Mouse (Mus musculus): Measurements from ENCODE around the gene Arl4d. TPM values are rescaled to one million over a fixed set of nuclear protein-coding genes. Genes with fewer than 3 reads are reported as not detected.

The Arl4d gene
- polyA plus RNA-seq, 1 experiment from 2014 or later = 14.2 TPM

GRCm38 (mm10) chr11:101678770-101679169, 13.4 kb downstream of the Arl4d start:
- Histone ChIP-seq H3K4me1 (replicated peaks; ENCODE audit: control insufficient read depth, insufficient read depth, low read length) (no peaks in the 10 kb centered on the region; the same call in 1 of the 2 replicates), H3K27ac (ENCODE audit: low read depth, low read length) (no peak overlapping the region), H3K9me3 (ENCODE audit: control insufficient read depth, low read length) (no peaks in the 10 kb centered on the region), H3K9ac (ENCODE audit: low read depth, low read length) (no peak overlapping the region), H3K4me3 (ENCODE audit: low read depth, low read length) (no peak overlapping the region), H3K36me3 (ENCODE audit: control insufficient read depth, insufficient read depth, low read length) (no peaks in the 10 kb centered on the region), H3K27me3 (ENCODE audit: control insufficient read depth, insufficient read depth, low read length) (no peaks in the 10 kb centered on the region), H3K4me2 (replicated peaks; ENCODE audit: low read depth, low read length) (no peak overlapping the region)
- 74% methylated on average over 5 of the region's 5 CpGs for WGBS
- DNase-seq (ENCODE audit: low spot score) (no peak), ATAC-seq (ENCODE audit: low FRiP score) (no peak)

GRCm38 (mm10) chr11:101679907-101680306, 14.6 kb downstream of the Arl4d start:
- DNase-seq (ENCODE audit: low spot score) (no peak), ATAC-seq (ENCODE audit: low FRiP score) (no peak)
- WGBS = 56% methylated on average over 7 of the region's 7 CpGs
- H3K4me1 ChIP-seq (replicated peaks; ENCODE audit: control insufficient read depth, insufficient read depth, low read length) = no peaks in the 10 kb centered on the region; the same call in 1 of the 2 replicates
- no peak overlapping the region for H3K27ac ChIP-seq (ENCODE audit: low read depth, low read length)
- no peak overlapping the region for H3K9ac ChIP-seq (ENCODE audit: low read depth, low read length)
- H3K4me2 ChIP-seq (replicated peaks; ENCODE audit: low read depth, low read length) = no peak overlapping the region
- H3K27me3 ChIP-seq (ENCODE audit: control insufficient read depth, insufficient read depth, low read length) = no peaks in the 10 kb centered on the region
- H3K4me3 ChIP-seq (ENCODE audit: low read depth, low read length) = no peak overlapping the region
- H3K36me3 ChIP-seq (ENCODE audit: control insufficient read depth, insufficient read depth, low read length) = no peaks in the 10 kb centered on the region
- no peaks in the 10 kb centered on the region for H3K9me3 ChIP-seq (ENCODE audit: control insufficient read depth, low read length)

- DNase-seq (ENCODE audit: low spot score) = no peak
- no peak for ATAC-seq (ENCODE audit: low FRiP score)
- Histone ChIP-seq H3K36me3 (ENCODE audit: control insufficient read depth, insufficient read depth, low read length) (no peaks in the 10 kb centered on the region), H3K4me3 (ENCODE audit: low read depth, low read length) (no peak overlapping the region), H3K9ac (ENCODE audit: low read depth, low read length) (no peak overlapping the region), H3K4me2 (replicated peaks; ENCODE audit: low read depth, low read length) (no peak overlapping the region), H3K4me1 (replicated peaks; ENCODE audit: control insufficient read depth, insufficient read depth, low read length) (no peaks in the 10 kb centered on the region; the same call in 1 of the 2 replicates), H3K27me3 (ENCODE audit: control insufficient read depth, insufficient read depth, low read length) (no peaks in the 10 kb centered on the region), H3K9me3 (ENCODE audit: control insufficient read depth, low read length) (no peaks in the 10 kb centered on the region), H3K27ac (ENCODE audit: low read depth, low read length) (0 out of 2 replicates have a peak overlapping the region, but pooled peaks have one; percentile 24)
- WGBS = 55% methylated on average over 3 of the region's 3 CpGs
Measured at GRCm38 (mm10) chr11:101680634-101681325, 15.4 kb downstream of the Arl4d start.

GRCm38 (mm10) chr11:101681968-101682367, 16.6 kb downstream of the Arl4d start:
- 79% methylated on average over 1 of the region's 1 CpGs for WGBS
- H3K4me1 ChIP-seq (replicated peaks; ENCODE audit: control insufficient read depth, insufficient read depth, low read length) = no peaks in the 10 kb centered on the region; the same call in 1 of the 2 replicates
- no peaks in the 10 kb centered on the region for H3K9me3 ChIP-seq (ENCODE audit: control insufficient read depth, low read length)
- DNase-seq (ENCODE audit: low spot score) (no peak), ATAC-seq (ENCODE audit: low FRiP score) (no peak)
- no peak overlapping the region for H3K4me2 ChIP-seq (replicated peaks; ENCODE audit: low read depth, low read length)
- no peak overlapping the region for H3K4me3 ChIP-seq (ENCODE audit: low read depth, low read length)
- H3K9ac ChIP-seq (ENCODE audit: low read depth, low read length) = no peak overlapping the region
- no peak overlapping the region for H3K27ac ChIP-seq (ENCODE audit: low read depth, low read length)
- no peaks in the 10 kb centered on the region for H3K36me3 ChIP-seq (ENCODE audit: control insufficient read depth, insufficient read depth, low read length)
- H3K27me3 ChIP-seq (ENCODE audit: control insufficient read depth, insufficient read depth, low read length) = no peaks in the 10 kb centered on the region

GRCm38 (mm10) chr11:101682410-101682960, 17.1 kb downstream of the Arl4d start:
- H3K4me2 ChIP-seq (replicated peaks; ENCODE audit: low read depth, low read length) = no peak overlapping the region
- no peaks in the 10 kb centered on the region; the same call in 1 of the 2 replicates for H3K4me1 ChIP-seq (replicated peaks; ENCODE audit: control insufficient read depth, insufficient read depth, low read length)
- no peaks in the 10 kb centered on the region for H3K36me3 ChIP-seq (ENCODE audit: control insufficient read depth, insufficient read depth, low read length)
- no peak overlapping the region for H3K9ac ChIP-seq (ENCODE audit: low read depth, low read length)
- DNase-seq (ENCODE audit: low spot score) (no peak), ATAC-seq (ENCODE audit: low FRiP score) (no peak)
- 82% methylated on average over 7 of the region's 7 CpGs for WGBS
- H3K9me3 ChIP-seq (ENCODE audit: control insufficient read depth, low read length) = no peaks in the 10 kb centered on the region
- no peak overlapping the region for H3K27ac ChIP-seq (ENCODE audit: low read depth, low read length)
- no peaks in the 10 kb centered on the region for H3K27me3 ChIP-seq (ENCODE audit: control insufficient read depth, insufficient read depth, low read length)
- H3K4me3 ChIP-seq (ENCODE audit: low read depth, low read length) = no peak overlapping the region

- Histone ChIP-seq H3K4me3 (ENCODE audit: low read depth, low read length) (no peak overlapping the region), H3K9me3 (ENCODE audit: control insufficient read depth, low read length) (no peaks in the 10 kb centered on the region), H3K4me2 (replicated peaks; ENCODE audit: low read depth, low read length) (no peak overlapping the region), H3K4me1 (replicated peaks; ENCODE audit: control insufficient read depth, insufficient read depth, low read length) (no peaks in the 10 kb centered on the region), H3K9ac (ENCODE audit: low read depth, low read length) (no peak overlapping the region), H3K27ac (ENCODE audit: low read depth, low read length) (no peak overlapping the region), H3K27me3 (ENCODE audit: control insufficient read depth, insufficient read depth, low read length) (no peaks in the 10 kb centered on the region), H3K36me3 (ENCODE audit: control insufficient read depth, insufficient read depth, low read length) (no peaks in the 10 kb centered on the region)
- DNase-seq (ENCODE audit: low spot score) = no peak
- ATAC-seq (ENCODE audit: low FRiP score) = no peak
- 72% methylated on average over 13 of the region's 13 CpGs for WGBS
Measured at GRCm38 (mm10) chr11:101687351-101688301, 22.3 kb downstream of the Arl4d start.

GRCm38 (mm10) chr11:101689701-101690113, 24.4 kb downstream of the Arl4d start:
- Histone ChIP-seq H3K27ac (ENCODE audit: low read depth, low read length) (0 out of 2 replicates have a peak overlapping the region, but pooled peaks have one; percentile 9), H3K27me3 (ENCODE audit: control insufficient read depth, insufficient read depth, low read length) (no peaks in the 10 kb centered on the region), H3K4me1 (replicated peaks; ENCODE audit: control insufficient read depth, insufficient read depth, low read length) (no peaks in the 10 kb centered on the region), H3K9me3 (ENCODE audit: control insufficient read depth, low read length) (no peaks in the 10 kb centered on the region), H3K9ac (ENCODE audit: low read depth, low read length) (no peak overlapping the region), H3K36me3 (ENCODE audit: control insufficient read depth, insufficient read depth, low read length) (no peaks in the 10 kb centered on the region), H3K4me3 (ENCODE audit: low read depth, low read length) (no peak overlapping the region), H3K4me2 (replicated peaks; ENCODE audit: low read depth, low read length) (no peak overlapping the region)
- ATAC-seq (ENCODE audit: low FRiP score) (no peak), DNase-seq (ENCODE audit: low spot score) (no peak)
- WGBS = 66% methylated on average over 10 of the region's 10 CpGs

GRCm38 (mm10) chr11:101690326-101690725, 25.0 kb downstream of the Arl4d start:
- H3K36me3 ChIP-seq (ENCODE audit: control insufficient read depth, insufficient read depth, low read length) = no peaks in the 10 kb centered on the region
- no peak for DNase-seq (ENCODE audit: low spot score)
- H3K4me1 ChIP-seq (replicated peaks; ENCODE audit: control insufficient read depth, insufficient read depth, low read length) = peaks cover 3% of the 10 kb centered on the region; the same call in 1 of the 2 replicates
- ATAC-seq (ENCODE audit: low FRiP score) = no peak
- 66% methylated on average over 5 of the region's 5 CpGs for WGBS
- no peaks in the 10 kb centered on the region for H3K27me3 ChIP-seq (ENCODE audit: control insufficient read depth, insufficient read depth, low read length)
- no peak overlapping the region for H3K9ac ChIP-seq (ENCODE audit: low read depth, low read length)
- H3K4me3 ChIP-seq (ENCODE audit: low read depth, low read length) = no peak overlapping the region
- no peak overlapping the region for H3K4me2 ChIP-seq (replicated peaks; ENCODE audit: low read depth, low read length)
- no peaks in the 10 kb centered on the region for H3K9me3 ChIP-seq (ENCODE audit: control insufficient read depth, low read length)
- no peak overlapping the region for H3K27ac ChIP-seq (ENCODE audit: low read depth, low read length)
